In genomic region chr12:51882606-51883296, GRCm38 (mm10) we compare ENCODE assay signal across 8 mouse cellular contexts. TPM values are rescaled to one million over a fixed set of nuclear protein-coding genes. Genes with fewer than 3 reads are reported as not detected.
DNase-seq lines count a peak whose midpoint lies in the region; ATAC-seq and TF ChIP-seq lines count a peak whose summit lies in the region.

No protein-coding gene starts in this region.

- H3K4me2 ChIP-seq in embryonic facial prominence, embryonic 14.5 days (ENCODE audit: low read depth, low read length): no peak overlapping the region
- no peak overlapping the region for H3K4me2 ChIP-seq in liver, postnatal 0 days (ENCODE audit: low read depth, low read length)
- no peak overlapping the region for H3K4me2 ChIP-seq in midbrain, embryonic 16.5 days (ENCODE audit: low read length)

- no peak for ATAC-seq in embryonic facial prominence, embryonic 14.5 days (ENCODE audit: low read depth)
- no peak for ATAC-seq in liver, postnatal 0 days
- ATAC-seq in midbrain, embryonic 16.5 days: no peak

- peak; percentile 55 for DNase-seq in embryonic facial prominence, embryonic 14.5 days (ENCODE audit: low spot score)
- DNase-seq in embryonic facial prominence, embryonic 10.5 days (ENCODE audit: low spot score): no peak
- peak; percentile 76 for DNase-seq in ovary, adult 18-20 months (ENCODE audit: low spot score)
- no peak for DNase-seq in ovary, postnatal 10 days (ENCODE audit: low spot score)
- peak; percentile 77 for DNase-seq in gastrocnemius, postnatal 25 days
- DNase-seq in liver, postnatal 0 days: no peak
- no peak for DNase-seq in spleen, postnatal 4 days (ENCODE audit: low spot score in 2 of 2)

- TF ChIP-seq CTCF in liver, postnatal 0 days (IDR thresholded peaks at IDR 0.05; ENCODE audit: low read depth): no peak

- H3K36me3 ChIP-seq in embryonic facial prominence, embryonic 14.5 days (ENCODE audit: control insufficient read depth, insufficient read depth, low read length): peaks cover 72% of the 10 kb centered on the region
- peaks cover 74% of the 10 kb centered on the region for H3K36me3 ChIP-seq in embryonic facial prominence, embryonic 10.5 days (replicated peaks)
- peaks cover 34% of the 10 kb centered on the region for H3K36me3 ChIP-seq in liver, postnatal 0 days (replicated peaks; ENCODE audit: insufficient read depth, low read length)
- peaks cover 21% of the 10 kb centered on the region for H3K36me3 ChIP-seq in midbrain, embryonic 16.5 days (ENCODE audit: control insufficient read depth, insufficient read depth, low read length)

- 86% methylated on average over 6 of the region's 6 CpGs for WGBS in embryonic facial prominence, embryonic 14.5 days
- 92% methylated on average over 6 of the region's 6 CpGs for WGBS in embryonic facial prominence, embryonic 10.5 days
- 85% methylated on average over 6 of the region's 6 CpGs for WGBS in liver, postnatal 0 days (ENCODE audit: insufficient replicate concordance)
- WGBS in midbrain, embryonic 16.5 days: 84% methylated on average over 6 of the region's 6 CpGs

- no peak for TF ChIP-seq EP300 in liver, postnatal 0 days (IDR thresholded peaks at IDR 0.05; ENCODE audit: low read depth)

- H3K27me3 ChIP-seq in embryonic facial prominence, embryonic 14.5 days (replicated peaks; ENCODE audit: control insufficient read depth, insufficient read depth, low read length): no peaks in the 10 kb centered on the region
- H3K27me3 ChIP-seq in embryonic facial prominence, embryonic 10.5 days (replicated peaks; ENCODE audit: low read depth, poor library complexity, severe bottlenecking): no peaks in the 10 kb centered on the region
- H3K27me3 ChIP-seq in liver, postnatal 0 days (ENCODE audit: insufficient read depth, low read length): no peaks in the 10 kb centered on the region
- H3K27me3 ChIP-seq in midbrain, embryonic 16.5 days (ENCODE audit: control insufficient read depth, insufficient read depth, low read depth, low read length): no peaks in the 10 kb centered on the region

- no peak overlapping the region for H3K4me3 ChIP-seq in embryonic facial prominence, embryonic 14.5 days (ENCODE audit: low read depth, low read length)
- no peak overlapping the region for H3K4me3 ChIP-seq in embryonic facial prominence, embryonic 10.5 days
- no peak overlapping the region for H3K4me3 ChIP-seq in liver, postnatal 0 days (ENCODE audit: low read depth, low read length)
- H3K4me3 ChIP-seq in midbrain, embryonic 16.5 days (ENCODE audit: low read depth, low read length): no peak overlapping the region

- no peak overlapping the region for H3K9ac ChIP-seq in embryonic facial prominence, embryonic 14.5 days (ENCODE audit: low read depth, low read length)
- no peak overlapping the region for H3K9ac ChIP-seq in liver, postnatal 0 days (replicated peaks)
- H3K9ac ChIP-seq in midbrain, embryonic 16.5 days (ENCODE audit: low read depth, low read length): no peak overlapping the region

- no peaks in the 10 kb centered on the region for H3K9me3 ChIP-seq in embryonic facial prominence, embryonic 14.5 days (ENCODE audit: control insufficient read depth, low read length)
- no peaks in the 10 kb centered on the region for H3K9me3 ChIP-seq in embryonic facial prominence, embryonic 10.5 days
- H3K9me3 ChIP-seq in liver, postnatal 0 days (ENCODE audit: low read length): no peaks in the 10 kb centered on the region
- H3K9me3 ChIP-seq in midbrain, embryonic 16.5 days (replicated peaks; ENCODE audit: control insufficient read depth, low read length, poor library complexity, severe bottlenecking): no peaks in the 10 kb centered on the region

- no peaks in the 10 kb centered on the region for H3K4me1 ChIP-seq in embryonic facial prominence, embryonic 14.5 days (ENCODE audit: control insufficient read depth, insufficient read depth, low read length)
- no peaks in the 10 kb centered on the region for H3K4me1 ChIP-seq in embryonic facial prominence, embryonic 10.5 days
- H3K4me1 ChIP-seq in liver, postnatal 0 days (ENCODE audit: insufficient read depth): no peaks in the 10 kb centered on the region
- no peaks in the 10 kb centered on the region for H3K4me1 ChIP-seq in midbrain, embryonic 16.5 days (ENCODE audit: control insufficient read depth, insufficient read depth, low read length)

- H3K27ac ChIP-seq in embryonic facial prominence, embryonic 14.5 days (replicated peaks; ENCODE audit: low read depth, low read length): no peak overlapping the region
- H3K27ac ChIP-seq in embryonic facial prominence, embryonic 10.5 days (replicated peaks): no peak overlapping the region
- peak overlapping the region; percentile 20 for H3K27ac ChIP-seq in liver, postnatal 0 days (ENCODE audit: low read depth)
- no peak overlapping the region for H3K27ac ChIP-seq in midbrain, embryonic 16.5 days (ENCODE audit: low read length)

RNA-seq across cellular contexts. Expression of gene Hectd1, which starts 53.4 kb away (rescaled TPM):
- polyA plus RNA-seq in embryonic facial prominence, embryonic 14.5 days (2014; fragmentation: Nextera tagmentation; extraction: Ambion mirVana): 40.4 and 41.6 TPM in 2 replicates
- polyA plus RNA-seq in embryonic facial prominence, embryonic 10.5 days (2016; fragmentation: Nextera tagmentation; extraction: Ambion mirVana): 34.1 and 35.1 TPM in 2 replicates
- total RNA-seq in gastrocnemius, postnatal 25 days (2021): 10 to 100 TPM; 80.5 to 82.2 TPM
- 18.2 and 20.6 TPM in 2 replicates for polyA plus RNA-seq in liver, postnatal 0 days (2015; fragmentation: Nextera tagmentation; extraction: Ambion mirVana)
- polyA plus RNA-seq in midbrain, embryonic 16.5 days (2015; fragmentation: Nextera tagmentation; extraction: Ambion mirVana): 34.1 and 36.2 TPM in 2 replicates

Comparison
In these comparisons a context has a peak if more than half of its experiments do, and no peak if none do; other contexts are left out.
1. DNase-seq: peak in embryonic facial prominence, embryonic 14.5 days (single experiment), ovary, adult 18-20 months (single experiment) and gastrocnemius, postnatal 25 days (single experiment); none in embryonic facial prominence, embryonic 10.5 days (single experiment), ovary, postnatal 10 days (single experiment), liver, postnatal 0 days (single experiment) and spleen, postnatal 4 days (0 of 2).